Mouse (Mus musculus) fat pad, adult 2 months (tissue): ENCODE results near the gene Irx4.

ENCODE experiments used
- DNase-seq: peaks from one replicate; pipeline ENCODE4 v3.0.0-alpha.2; 2011; ENCODE audit warnings: low read depth, low spot score; ENCODE audit errors: extremely low read depth

Gene Irx4

GRCm38 (mm10) chr13:73260354-73261035 lies at the start of gene Irx4:
Irx4 (plus strand) TSS chr13:73260479.
- DNase-seq = no peak

- no peak for DNase-seq
Observed at GRCm38 (mm10) chr13:73214301-73214700, 46.0 kb upstream of the Irx4 start.

GRCm38 (mm10) chr13:73236461-73236860 lies 23.8 kb upstream of the Irx4 start:
- DNase-seq = no peak

- DNase-seq = no peak
Observed at GRCm38 (mm10) chr13:73239191-73239746, 21.0 kb upstream of the Irx4 start.

GRCm38 (mm10) chr13:73242556-73242955 lies 17.7 kb upstream of the Irx4 start:
- DNase-seq = no peak

GRCm38 (mm10) chr13:73246961-73247360 lies 13.3 kb upstream of the Irx4 start:
- DNase-seq = no peak

GRCm38 (mm10) chr13:73251222-73251621 lies 9.1 kb upstream of the Irx4 start:
- no peak for DNase-seq

GRCm38 (mm10) chr13:73252022-73252421 lies 8.3 kb upstream of the Irx4 start:
- DNase-seq = no peak

GRCm38 (mm10) chr13:73258415-73258814 lies 1.9 kb upstream of the Irx4 start:
- no peak for DNase-seq

GRCm38 (mm10) chr13:73259577-73260353 lies 514 bp upstream of the Irx4 start:
- no peak for DNase-seq

GRCm38 (mm10) chr13:73261036-73261730 lies 904 bp downstream of the Irx4 start:
- DNase-seq = no peak

- DNase-seq = no peak
Observed at GRCm38 (mm10) chr13:73261881-73262280, 1.6 kb downstream of the Irx4 start.

GRCm38 (mm10) chr13:73262336-73263127 lies 2.3 kb downstream of the Irx4 start:
- no peak for DNase-seq

- no peak for DNase-seq
Observed at GRCm38 (mm10) chr13:73263128-73263971, 3.1 kb downstream of the Irx4 start.

- DNase-seq = no peak
Observed at GRCm38 (mm10) chr13:73264166-73264735, 4.0 kb downstream of the Irx4 start.

GRCm38 (mm10) chr13:73264831-73265230 lies 4.6 kb downstream of the Irx4 start:
- no peak for DNase-seq

- no peak for DNase-seq
Observed at GRCm38 (mm10) chr13:73265442-73265841, 5.2 kb downstream of the Irx4 start.

GRCm38 (mm10) chr13:73267551-73267950 lies 7.3 kb downstream of the Irx4 start:
- no peak for DNase-seq

- no peak for DNase-seq
Observed at GRCm38 (mm10) chr13:73268702-73269101, 8.4 kb downstream of the Irx4 start.
